Mouse (Mus musculus) layer of hippocampus, postnatal 25 days (tissue): ENCODE measurements around the gene Susd6. TPM values are rescaled to one million over a fixed set of nuclear protein-coding genes. Genes with fewer than 3 reads are reported as not detected.
"Not testable (repeated sequence)": the region's sequence is repeated elsewhere in the genome, so short reads cannot be mapped to it uniquely, and the experiment has no call there.

Experiments used
- DNase-seq, 2 experiments: peaks; one replicate each; pipeline ENCODE4 v3.0.0; 2022; ENCODE audit warnings: mixed read lengths in 2 of 2, low spot score in 1 of 2; ENCODE audit errors: extremely low spot score in 1 of 2
- total RNA-seq, 2 experiments: library from RNA; stranded (reverse); gene quantifications; 2 replicates each; pipeline ENCODE4 v1.2.3; 2021

The Susd6 gene
- total RNA-seq, 2 experiments from 2014 or later = 59.9 to 64.5 TPM

- no peak for DNase-seq
These were observed 6.4 kb upstream of the Susd6 start for GRCm38 (mm10) chr12:80783889-80784288.

GRCm38 (mm10) chr12:80785005-80785404 is 5.3 kb upstream of the Susd6 start:
- no peak for DNase-seq

GRCm38 (mm10) chr12:80785597-80785996 is 4.7 kb upstream of the Susd6 start:
- DNase-seq = no peak

DNA sequence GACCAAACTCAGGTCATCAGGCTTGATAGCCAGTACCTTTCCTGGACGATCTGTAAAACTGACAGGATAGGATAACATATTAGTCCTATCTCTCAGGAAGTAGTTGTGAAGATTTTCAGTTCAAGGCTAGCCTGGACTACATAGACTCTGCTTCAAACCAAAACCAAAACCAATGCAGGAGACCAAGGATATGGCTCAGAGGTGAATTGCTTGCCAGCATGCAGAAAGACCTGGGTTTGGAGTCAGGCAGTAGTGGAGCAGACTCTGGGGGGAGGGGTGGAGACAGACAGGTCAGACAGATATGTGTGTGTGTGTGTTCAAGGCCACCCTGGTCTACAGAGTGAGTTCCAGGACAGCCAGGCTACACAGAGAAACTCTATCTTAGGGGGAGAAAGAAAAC is 3.7 kb upstream of the Susd6 start:
- no peak for DNase-seq

- DNase-seq = no peak
These were observed 2.7 kb upstream of the Susd6 start for GRCm38 (mm10) chr12:80787604-80788003.

DNA sequence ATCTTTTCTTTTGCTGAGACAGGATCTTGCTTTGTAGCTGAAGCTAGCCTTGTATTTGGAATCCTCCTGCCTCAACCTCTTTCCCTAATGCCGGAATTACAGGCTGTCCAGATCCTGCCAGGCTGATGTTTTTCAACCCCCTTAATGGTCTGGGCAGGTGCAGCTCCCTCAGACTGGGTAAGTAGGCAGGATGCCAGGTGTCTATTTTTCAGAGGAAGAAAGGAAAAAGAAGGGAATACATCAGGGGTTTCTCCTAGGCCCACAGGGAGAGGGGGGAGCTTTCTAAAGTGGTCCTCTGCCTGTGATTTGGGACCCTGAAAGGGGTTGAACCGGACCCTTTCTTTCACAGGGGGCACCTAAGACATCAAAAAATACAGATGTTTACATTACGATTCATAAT is 2.1 kb upstream of the Susd6 start:
- no peak for DNase-seq

DNA sequence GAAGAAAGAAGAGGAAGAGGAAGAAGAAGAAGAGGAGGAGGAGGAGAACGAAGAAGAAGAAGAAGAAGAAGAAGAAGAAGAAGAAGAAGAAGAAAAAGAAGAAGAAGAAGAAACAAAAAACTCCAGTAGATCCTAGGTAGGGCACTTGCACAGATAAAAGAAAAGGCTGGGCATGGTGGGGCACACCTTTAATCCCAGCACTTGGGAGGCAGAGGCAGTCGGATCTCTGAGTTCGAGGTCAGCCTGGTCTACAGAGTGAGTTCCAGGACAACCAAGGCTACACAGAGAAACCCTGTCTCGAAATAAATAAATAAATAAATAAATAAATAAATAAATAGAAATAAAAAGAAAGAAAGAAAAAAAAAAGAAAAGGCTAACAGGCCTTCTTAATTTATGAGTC is 1.0 kb upstream of the Susd6 start:
- DNase-seq = not testable (repeated sequence)

GRCm38 (mm10) chr12:80790700-80791570 is 625 bp downstream of the Susd6 start:
- DNase-seq = no peak

DNA sequence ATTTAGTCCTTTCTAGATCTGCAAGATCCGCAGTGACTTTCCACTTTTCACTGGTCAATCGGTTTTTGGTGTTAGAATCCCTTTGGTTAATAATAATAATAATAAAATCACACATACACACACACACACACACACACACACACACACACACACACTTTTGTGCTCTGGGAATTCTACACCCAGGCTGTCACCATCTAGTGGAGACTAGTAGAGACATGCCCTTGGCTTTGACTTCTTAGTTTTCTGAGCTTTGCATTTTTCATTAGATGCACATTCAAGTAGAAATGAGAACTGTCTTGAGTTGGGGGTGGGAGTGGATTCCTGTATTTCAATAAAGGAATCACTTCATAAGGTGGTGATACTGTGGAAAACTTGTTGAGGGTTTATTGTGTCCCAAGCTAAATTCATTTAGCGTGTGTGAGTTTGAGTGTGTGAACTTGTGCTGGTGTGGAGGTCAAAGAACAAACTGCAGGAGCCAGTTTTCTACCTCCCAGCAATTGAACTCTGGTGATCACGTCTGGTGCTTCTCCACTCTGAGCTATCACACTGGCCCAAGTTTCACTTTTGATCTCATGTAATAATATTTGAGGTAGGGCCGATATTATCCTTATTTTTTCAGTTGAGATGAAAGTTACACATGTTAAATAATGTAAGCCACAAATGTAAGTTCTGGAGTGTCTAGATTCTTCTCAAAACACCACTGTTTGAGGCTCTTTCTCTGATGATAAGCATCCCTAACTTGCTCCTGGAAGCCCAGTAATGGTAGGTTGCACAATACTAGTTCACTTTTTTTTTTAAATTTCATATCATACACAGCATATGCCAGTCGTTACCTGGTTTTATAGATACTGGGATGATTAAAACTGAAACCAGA is 1.5 kb downstream of the Susd6 start:
- DNase-seq = no peak

- no peak for DNase-seq
These were observed 2.6 kb downstream of the Susd6 start for GRCm38 (mm10) chr12:80792867-80793266.

- DNase-seq = no peak
These were observed 3.2 kb downstream of the Susd6 start for GRCm38 (mm10) chr12:80793535-80793934.

- DNase-seq = no peak
These were observed 4.2 kb downstream of the Susd6 start for GRCm38 (mm10) chr12:80794522-80794921.

DNA sequence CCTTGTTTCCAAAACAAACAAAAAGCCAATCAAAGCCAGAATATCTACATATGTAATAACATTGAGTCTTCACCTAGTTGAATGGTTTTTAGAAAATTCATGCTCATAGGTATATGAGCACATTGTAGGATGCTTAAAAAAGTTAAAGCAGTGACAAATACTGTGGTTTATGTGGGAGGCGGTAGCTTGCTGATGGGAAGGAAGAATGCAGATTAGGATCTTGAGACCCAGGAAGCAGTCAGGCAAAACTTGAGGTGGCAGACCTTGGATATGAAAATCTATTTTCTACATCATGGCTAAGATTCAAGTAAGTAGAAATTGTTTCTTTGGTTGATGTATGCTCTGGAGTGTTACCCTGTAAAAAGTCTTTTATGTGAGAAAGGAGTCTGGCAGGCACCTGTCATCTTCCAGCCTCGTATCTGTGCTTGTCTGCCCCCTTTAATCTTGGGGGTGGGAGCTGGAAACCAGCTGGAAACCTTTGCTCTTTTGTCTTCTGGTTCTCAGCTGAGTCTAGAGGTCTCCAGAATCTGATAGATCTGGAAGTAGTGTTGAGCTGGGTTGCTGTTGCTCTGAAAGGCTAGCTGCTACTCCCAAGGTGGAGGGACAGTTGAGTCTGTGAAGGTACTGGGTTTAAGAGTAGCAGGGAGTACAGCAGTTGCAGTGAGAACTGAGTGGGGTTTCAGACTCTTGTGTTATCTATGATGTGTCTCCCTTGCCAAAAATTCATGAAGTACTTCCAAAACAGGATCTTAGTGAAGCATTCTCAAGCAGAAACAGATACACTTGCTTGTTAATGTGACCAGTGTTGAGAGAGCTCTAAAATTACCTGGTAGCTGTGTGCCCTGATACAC is 4.8 kb downstream of the Susd6 start:
- no peak for DNase-seq

GRCm38 (mm10) chr12:80798271-80798670 is 8.0 kb downstream of the Susd6 start:
- DNase-seq = no peak

DNA sequence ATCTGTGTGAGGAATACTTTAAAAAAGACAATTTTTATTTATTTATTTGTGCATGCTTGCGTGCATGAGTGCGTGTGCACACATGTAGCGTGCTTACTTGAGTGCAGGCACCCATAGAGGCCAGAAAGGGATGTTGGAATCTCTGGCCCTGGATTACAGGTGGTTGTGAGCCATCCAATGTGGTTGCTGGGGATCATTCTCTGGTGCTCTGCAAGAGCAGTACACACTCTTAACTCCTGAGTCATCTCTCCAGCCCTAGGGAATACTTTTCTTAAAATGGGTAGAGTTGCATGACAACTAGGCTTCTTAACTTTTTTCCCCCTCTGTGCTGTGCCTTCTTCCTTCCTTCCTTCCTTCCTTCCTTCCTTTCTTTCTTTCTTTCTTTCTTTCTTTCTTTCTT is 9.8 kb downstream of the Susd6 start:
- no peak for DNase-seq

GRCm38 (mm10) chr12:80801443-80801842 is 11.1 kb downstream of the Susd6 start:
- no peak for DNase-seq

- peak in 1 of 2 experiments; percentile 69 for DNase-seq
These were observed 13.6 kb downstream of the Susd6 start for GRCm38 (mm10) chr12:80803924-80804323.

GRCm38 (mm10) chr12:80804861-80805428 is 14.6 kb downstream of the Susd6 start:
- no peak for DNase-seq

- DNase-seq = no peak
These were observed 17.3 kb downstream of the Susd6 start for GRCm38 (mm10) chr12:80807451-80808085.

DNA sequence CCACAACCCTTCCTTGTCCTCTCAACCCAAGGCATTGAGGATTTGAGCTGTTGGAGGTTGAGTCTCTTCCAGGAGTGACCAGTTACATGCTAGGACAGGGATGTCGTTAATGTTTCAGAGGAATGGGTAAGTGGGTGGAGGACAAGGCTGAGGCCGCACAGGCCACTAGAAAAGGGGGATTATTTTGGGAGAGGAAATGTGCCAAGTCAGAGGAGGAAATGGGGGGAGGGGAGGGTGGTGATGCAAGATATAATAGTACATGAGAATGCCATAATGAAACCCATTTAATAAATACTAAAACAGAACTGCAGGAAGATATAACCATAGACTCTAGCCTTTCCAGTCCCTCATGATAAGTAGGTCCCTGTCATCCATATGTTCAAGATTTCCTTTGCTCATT is 19.7 kb downstream of the Susd6 start:
- DNase-seq = no peak
